Mouse (Mus musculus) liver (tissue): ENCODE measurements around the gene Prr22.

Source experiments
- DNase-seq: peaks from one replicate; pipeline ENCODE4 v3.0.0-alpha.2; 2020; ENCODE audit warnings: mixed read lengths

Gene Prr22

GRCm38 (mm10) chr17:56814316-56815056, 44.4 kb downstream of the Prr22 start:
- DNase-seq, result peak; percentile 63

GRCm38 (mm10) chr17:56815057-56815345, 45.0 kb downstream of the Prr22 start:
- DNase-seq, result no peak

- DNase-seq, result peak; percentile 94
Observed at GRCm38 (mm10) chr17:56818067-56818636, 48.1 kb downstream of the Prr22 start.

GRCm38 (mm10) chr17:56819032-56819545, 49.0 kb downstream of the Prr22 start:
- DNase-seq, result no peak

GRCm38 (mm10) chr17:56819694-56820111, 49.7 kb downstream of the Prr22 start:
- no peak for DNase-seq
